Mouse (Mus musculus): ENCODE results near the gene Hspbap1. TPM values are rescaled to one million over a fixed set of nuclear protein-coding genes. Genes with fewer than 3 reads are reported as not detected.

Gene Hspbap1
- polyA plus RNA-seq, 1 experiment from 2014 or later: 29.9 TPM

GRCm38 (mm10) chr16:35829999-35830398 lies 59.8 kb downstream of the Hspbap1 start:
- no peaks in the 10 kb centered on the region for H3K9me3 ChIP-seq
- H3K27me3 ChIP-seq (ENCODE audit: poor library complexity, severe bottlenecking): no peaks in the 10 kb centered on the region
- H3K27ac ChIP-seq: no peak overlapping the region
- H3K36me3 ChIP-seq (replicated peaks): peaks cover 32% of the 10 kb centered on the region
- DNase-seq (ENCODE audit: extremely low spot score, low spot score): no peak
- 22% methylated on average over 7 of the region's 7 CpGs for whole genome bisulfite sequencing
- no peaks in the 10 kb centered on the region for H3K4me1 ChIP-seq
- no peak overlapping the region for H3K4me3 ChIP-seq

DNA sequence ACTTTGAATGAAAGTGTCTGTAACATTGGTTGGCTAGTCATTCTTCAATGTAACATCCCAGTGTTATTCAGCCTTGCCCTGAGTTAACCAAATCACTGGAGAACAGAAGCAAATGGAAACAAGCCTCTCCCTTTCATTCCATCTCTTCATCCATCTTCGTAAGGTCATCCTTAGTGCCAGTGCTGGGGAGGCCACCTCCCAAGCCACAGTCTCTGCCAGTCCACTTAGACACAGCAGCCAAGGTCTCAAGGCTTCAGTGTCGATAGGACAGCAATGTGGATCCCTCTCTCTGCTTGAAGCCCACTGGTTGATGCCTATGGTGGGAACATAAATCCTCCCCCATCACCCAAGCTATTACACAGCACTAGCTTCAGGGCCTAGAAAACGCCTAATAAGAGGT lies 62.8 kb downstream of the Hspbap1 start:
- Histone ChIP-seq H3K27ac (no peak overlapping the region), H3K4me3 (no peak overlapping the region), H3K4me1 (no peaks in the 10 kb centered on the region), H3K9me3 (no peaks in the 10 kb centered on the region; the same call in 1 of the 2 replicates), H3K27me3 (ENCODE audit: poor library complexity, severe bottlenecking) (no peaks in the 10 kb centered on the region), H3K36me3 (replicated peaks) (peaks cover 3% of the 10 kb centered on the region)
- no peak for DNase-seq (ENCODE audit: extremely low spot score, low spot score)
- WGBS: 84% methylated on average over 3 of the region's 3 CpGs

DNA sequence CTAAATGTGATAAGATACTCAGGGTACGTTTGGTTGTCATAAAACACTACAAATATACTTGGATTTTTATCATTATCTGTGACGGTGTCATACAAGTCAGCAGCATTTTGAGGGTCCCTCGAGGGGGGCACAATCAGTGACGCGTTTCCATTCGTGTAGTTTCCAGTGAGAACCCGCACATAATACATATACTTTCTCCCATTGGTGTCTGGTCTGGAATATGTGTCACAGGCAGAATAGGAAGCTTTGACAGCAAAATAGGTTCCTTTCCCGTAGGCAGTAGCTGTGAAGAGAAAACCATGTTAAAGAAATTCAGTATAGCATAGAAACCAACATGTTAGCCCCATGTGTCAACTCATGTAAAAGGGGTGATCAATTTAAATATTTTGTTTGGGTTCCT lies 64.5 kb downstream of the Hspbap1 start:
- no peak overlapping the region for H3K27ac ChIP-seq
- no peaks in the 10 kb centered on the region for H3K27me3 ChIP-seq (ENCODE audit: poor library complexity, severe bottlenecking)
- no peaks in the 10 kb centered on the region for H3K36me3 ChIP-seq (replicated peaks)
- no peak for DNase-seq (ENCODE audit: extremely low spot score, low spot score)
- no peak overlapping the region for H3K4me3 ChIP-seq
- no peaks in the 10 kb centered on the region for H3K4me1 ChIP-seq
- no peaks in the 10 kb centered on the region; the same call in 1 of the 2 replicates for H3K9me3 ChIP-seq
- 93% methylated on average over 8 of the region's 8 CpGs for WGBS

- WGBS: 25% methylated on average over 1 of the region's 1 CpGs
- no peak overlapping the region for H3K27ac ChIP-seq
- H3K4me1 ChIP-seq: no peaks in the 10 kb centered on the region
- no peaks in the 10 kb centered on the region for H3K36me3 ChIP-seq (replicated peaks)
- H3K27me3 ChIP-seq (ENCODE audit: poor library complexity, severe bottlenecking): no peaks in the 10 kb centered on the region
- no peak overlapping the region for H3K4me3 ChIP-seq
- no peak for DNase-seq (ENCODE audit: extremely low spot score, low spot score)
- H3K9me3 ChIP-seq: no peaks in the 10 kb centered on the region; the same call in 1 of the 2 replicates
Measured at GRCm38 (mm10) chr16:35839680-35840079, 69.5 kb downstream of the Hspbap1 start.

DNA sequence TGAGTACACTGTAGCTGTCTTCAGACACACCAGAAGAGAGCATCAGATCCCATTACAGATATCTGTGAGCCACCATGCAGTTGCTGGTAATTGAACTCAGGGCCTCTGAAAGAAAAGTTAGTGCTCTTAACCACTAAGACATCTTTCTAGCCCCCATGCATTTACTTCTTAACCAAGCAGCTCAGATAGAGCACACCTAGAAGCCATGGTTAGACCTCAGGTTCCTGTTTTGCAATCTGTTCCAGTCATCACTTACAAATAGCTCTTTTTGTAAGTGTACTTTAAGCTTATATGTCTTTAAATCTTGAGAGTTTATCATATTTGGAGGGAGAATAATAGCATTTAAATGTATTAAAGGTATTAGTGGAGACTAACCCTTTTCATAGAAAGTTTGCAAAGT lies 77.0 kb downstream of the Hspbap1 start:
- Histone ChIP-seq H3K4me1 (no peaks in the 10 kb centered on the region), H3K4me3 (no peak overlapping the region), H3K27me3 (ENCODE audit: poor library complexity, severe bottlenecking) (no peaks in the 10 kb centered on the region), H3K27ac (no peak overlapping the region), H3K36me3 (replicated peaks) (no peaks in the 10 kb centered on the region), H3K9me3 (no peaks in the 10 kb centered on the region)
- DNase-seq (ENCODE audit: extremely low spot score, low spot score): no peak

GRCm38 (mm10) chr16:35855846-35856245 lies 85.7 kb downstream of the Hspbap1 start:
- Histone ChIP-seq H3K27me3 (ENCODE audit: poor library complexity, severe bottlenecking) (no peaks in the 10 kb centered on the region), H3K4me3 (no peak overlapping the region), H3K4me1 (no peaks in the 10 kb centered on the region), H3K9me3 (no peaks in the 10 kb centered on the region), H3K36me3 (replicated peaks) (no peaks in the 10 kb centered on the region), H3K27ac (no peak overlapping the region)
- WGBS: 82% methylated on average over 4 of the region's 4 CpGs
- no peak for DNase-seq (ENCODE audit: extremely low spot score, low spot score)

- no peaks in the 10 kb centered on the region for H3K27me3 ChIP-seq (ENCODE audit: poor library complexity, severe bottlenecking)
- no peaks in the 10 kb centered on the region for H3K9me3 ChIP-seq
- H3K4me3 ChIP-seq: no peak overlapping the region
- H3K4me1 ChIP-seq: no peaks in the 10 kb centered on the region
- no peaks in the 10 kb centered on the region for H3K36me3 ChIP-seq (replicated peaks)
- no peak for DNase-seq (ENCODE audit: extremely low spot score, low spot score)
- no peak overlapping the region for H3K27ac ChIP-seq
- 92% methylated on average over 18 of the region's 18 CpGs for WGBS
Measured at GRCm38 (mm10) chr16:35856766-35857165, 86.6 kb downstream of the Hspbap1 start.

DNA sequence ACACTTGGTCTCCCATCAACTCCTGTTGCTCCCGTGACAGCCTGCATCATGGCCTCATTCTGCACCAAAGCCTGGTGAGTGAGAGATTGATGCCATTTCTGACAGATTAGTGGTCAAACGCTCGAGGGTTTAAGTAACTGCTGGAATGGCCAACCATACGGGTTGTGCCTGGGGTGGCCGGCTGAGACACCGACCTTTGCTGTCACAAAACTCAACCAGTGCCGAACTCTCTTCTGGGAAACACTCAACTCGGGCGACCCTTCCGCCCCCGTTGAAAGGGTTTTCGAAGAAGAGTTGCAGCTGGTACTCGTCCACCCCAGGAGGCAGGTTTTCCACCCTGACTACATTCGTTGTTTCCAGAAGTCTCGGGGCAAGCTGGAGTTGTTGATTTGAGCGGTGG lies 90.1 kb downstream of the Hspbap1 start:
- H3K27ac ChIP-seq: no peak overlapping the region
- no peak for DNase-seq (ENCODE audit: extremely low spot score, low spot score)
- no peak overlapping the region for H3K4me3 ChIP-seq
- WGBS: 92% methylated on average over 16 of the region's 16 CpGs
- no peaks in the 10 kb centered on the region for H3K9me3 ChIP-seq
- H3K4me1 ChIP-seq: no peaks in the 10 kb centered on the region
- H3K27me3 ChIP-seq (ENCODE audit: poor library complexity, severe bottlenecking): no peaks in the 10 kb centered on the region
- H3K36me3 ChIP-seq (replicated peaks): no peaks in the 10 kb centered on the region

DNA sequence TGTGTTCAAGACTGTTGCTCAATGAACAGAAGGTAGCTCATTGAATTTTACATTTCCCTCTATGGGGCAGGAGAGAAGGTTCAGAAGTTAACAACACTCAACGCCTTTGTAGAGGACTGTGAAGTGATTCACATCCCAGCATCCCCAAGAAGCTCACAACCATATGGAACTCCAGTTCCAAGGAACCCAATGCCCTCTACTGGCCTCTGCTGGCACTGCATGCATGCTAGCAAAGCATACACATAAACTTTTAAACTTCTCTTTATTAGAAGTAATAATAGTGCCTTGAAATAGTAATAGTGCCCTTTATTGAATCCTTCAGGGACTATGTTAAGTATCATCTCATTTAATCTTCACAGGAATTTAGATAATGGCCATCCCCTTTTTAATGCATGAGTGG lies 91.9 kb downstream of the Hspbap1 start:
- 83% methylated on average over 1 of the region's 1 CpGs for WGBS
- DNase-seq (ENCODE audit: extremely low spot score, low spot score): no peak
- no peaks in the 10 kb centered on the region for H3K4me1 ChIP-seq
- no peaks in the 10 kb centered on the region for H3K9me3 ChIP-seq
- H3K27me3 ChIP-seq (ENCODE audit: poor library complexity, severe bottlenecking): no peaks in the 10 kb centered on the region
- H3K36me3 ChIP-seq (replicated peaks): no peaks in the 10 kb centered on the region
- H3K4me3 ChIP-seq: no peak overlapping the region
- H3K27ac ChIP-seq: no peak overlapping the region

GRCm38 (mm10) chr16:35867726-35868125 lies 97.6 kb downstream of the Hspbap1 start:
- DNase-seq (ENCODE audit: extremely low spot score, low spot score): no peak
- no peaks in the 10 kb centered on the region for H3K36me3 ChIP-seq (replicated peaks)
- H3K4me3 ChIP-seq: no peak overlapping the region
- WGBS: 83% methylated on average over 11 of the region's 11 CpGs
- H3K4me1 ChIP-seq: peaks cover 21% of the 10 kb centered on the region
- H3K27me3 ChIP-seq (ENCODE audit: poor library complexity, severe bottlenecking): peaks cover 40% of the 10 kb centered on the region
- no peak overlapping the region for H3K27ac ChIP-seq
- no peaks in the 10 kb centered on the region for H3K9me3 ChIP-seq

DNA sequence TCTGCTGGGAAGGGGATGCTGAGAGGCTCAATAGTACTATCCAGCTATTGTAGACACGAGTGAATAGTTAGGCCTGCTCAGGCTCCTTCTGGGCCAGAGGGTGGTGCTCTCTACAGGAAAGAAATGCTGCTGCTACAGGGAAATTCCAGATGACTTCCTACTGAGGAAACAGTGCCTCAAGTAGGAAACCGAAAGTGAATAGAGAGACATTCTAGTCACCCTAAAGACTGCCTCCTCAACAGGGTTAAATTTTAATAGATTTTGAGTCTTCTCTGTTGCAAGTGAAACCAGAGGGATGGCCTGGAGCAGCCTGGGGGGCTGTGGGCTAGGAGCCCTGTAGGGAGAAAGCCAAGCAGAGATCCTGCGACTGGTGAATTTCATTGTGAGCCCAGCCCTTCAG lies 99.0 kb downstream of the Hspbap1 start:
- Histone ChIP-seq H3K36me3 (replicated peaks) (no peaks in the 10 kb centered on the region), H3K4me1 (peaks cover 21% of the 10 kb centered on the region), H3K27me3 (ENCODE audit: poor library complexity, severe bottlenecking) (peaks cover 51% of the 10 kb centered on the region), H3K27ac (no peak overlapping the region), H3K4me3 (no peak overlapping the region), H3K9me3 (no peaks in the 10 kb centered on the region)
- DNase-seq (ENCODE audit: extremely low spot score, low spot score): no peak
- WGBS: 39% methylated on average over 3 of the region's 3 CpGs

DNA sequence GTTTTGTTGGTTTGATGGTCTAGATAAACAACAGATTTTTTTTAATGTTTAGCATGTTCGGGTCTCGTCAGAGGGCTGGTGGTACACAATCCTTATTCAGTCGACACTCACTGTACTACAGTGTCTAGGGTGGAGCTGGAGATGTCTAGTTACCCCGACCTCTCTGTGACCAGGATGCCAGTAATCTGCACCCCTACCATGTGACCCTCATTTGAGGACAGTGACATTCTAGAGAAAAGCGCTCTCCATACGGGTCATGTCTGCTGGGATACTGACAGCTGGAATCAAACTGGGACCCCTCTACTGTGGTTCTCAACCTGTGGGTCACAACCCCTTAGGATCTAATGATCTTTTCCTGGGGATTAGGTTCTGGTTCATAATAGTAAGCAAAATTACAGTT lies 99.5 kb downstream of the Hspbap1 start:
- DNase-seq (ENCODE audit: extremely low spot score, low spot score): no peak
- H3K27ac ChIP-seq: no peak overlapping the region
- no peaks in the 10 kb centered on the region for H3K36me3 ChIP-seq (replicated peaks)
- no peak overlapping the region for H3K4me3 ChIP-seq
- H3K27me3 ChIP-seq (ENCODE audit: poor library complexity, severe bottlenecking): peaks cover 51% of the 10 kb centered on the region
- H3K9me3 ChIP-seq: no peaks in the 10 kb centered on the region
- H3K4me1 ChIP-seq: peaks cover 21% of the 10 kb centered on the region
- 76% methylated on average over 6 of the region's 6 CpGs for WGBS

GRCm38 (mm10) chr16:35870581-35871047 lies 100.4 kb downstream of the Hspbap1 start:
- Histone ChIP-seq H3K36me3 (replicated peaks) (no peaks in the 10 kb centered on the region), H3K9me3 (no peaks in the 10 kb centered on the region), H3K4me1 (peaks cover 21% of the 10 kb centered on the region), H3K4me3 (peak overlapping the region; percentile 69), H3K27me3 (ENCODE audit: poor library complexity, severe bottlenecking) (peaks cover 51% of the 10 kb centered on the region), H3K27ac (peak overlapping the region; percentile 76)
- 2% methylated on average over 12 of the region's 12 CpGs for WGBS
- peak; percentile 39 for DNase-seq (ENCODE audit: extremely low spot score, low spot score)
